Mouse (Mus musculus) forebrain, embryonic 16.5 days (tissue): ENCODE measurements at regions not wholly inside any gene's neighbourhood (a gene's known extent, or its start where the extent isn't known, plus 50 kb on each side); places are given as distances from the start of the nearest gene placed in this dataset.

Experiments used
- ATAC-seq: fragments of 200-750 bp; cut with Nextera tagmentation; 2 replicates; pipeline ENCODE4 v1.8.0; 2017; ENCODE audit warnings: mild to moderate bottlenecking, moderate library complexity
- H3K27ac ChIP-seq: fragments of 300-500 bp; sonication (generic); 2 replicates; pipeline ENCODE4 v1.5.1; 2014; ENCODE audit warnings: low read length, control low read depth
- H3K27me3 ChIP-seq: fragments of 300-500 bp; sonication (generic); replicated peaks from 2 replicates; pipeline ENCODE4 v1.6.1; 2014; ENCODE audit warnings: low read length; ENCODE audit not compliant: control insufficient read depth, insufficient read depth
- H3K36me3 ChIP-seq: fragments of 300-500 bp; sonication (generic); 2 replicates; pipeline ENCODE4 v1.6.1; 2014; ENCODE audit not compliant: control insufficient read depth, insufficient read depth
- H3K4me1 ChIP-seq: fragments of 300-500 bp; sonication (generic); replicated peaks from 2 replicates; pipeline ENCODE4 v1.6.1; 2014; ENCODE audit warnings: low read length; ENCODE audit not compliant: control insufficient read depth, insufficient read depth
- H3K4me2 ChIP-seq: fragments of 300-500 bp; sonication (generic); 2 replicates; pipeline ENCODE4 v1.6.1; 2014; ENCODE audit warnings: mild to moderate bottlenecking, low read length, control low read depth
- H3K4me3 ChIP-seq: fragments of 300-500 bp; sonication (generic); replicated peaks from 2 replicates; pipeline ENCODE4 v1.5.1; 2014; ENCODE audit warnings: mild to moderate bottlenecking, low read length, control low read depth
- H3K9ac ChIP-seq: fragments of 300-500 bp; sonication (generic); replicated peaks from 2 replicates; pipeline ENCODE4 v1.6.1; 2014; ENCODE audit warnings: low read depth, low read length, control low read depth
- H3K9me3 ChIP-seq: fragments of 300-500 bp; sonication (generic); 2 replicates; pipeline ENCODE4 v1.6.1; 2016; ENCODE audit warnings: low read length; ENCODE audit not compliant: control insufficient read depth
- WGBS: fragments of 180-500 bp; shearing (Covaris S2); extraction: QIAGEN DNeasy Blood & Tissue Kit; methylation state at CpG from one replicate; pipeline ENCODE4 v1.1.7; 2014; 5-methylcytosine and 5-hydroxymethylcytosine counted together

GRCm38 (mm10) chr12:54446356-54446755, 210.0 kb downstream of the Sptssa start:
- Histone ChIP-seq H3K4me3 (no peak overlapping the region), H3K36me3 (no peaks in the 10 kb centered on the region), H3K27me3 (no peaks in the 10 kb centered on the region), H3K9me3 (no peaks in the 10 kb centered on the region), H3K4me2 (no peak overlapping the region), H3K27ac (no peak overlapping the region), H3K4me1 (no peaks in the 10 kb centered on the region; the same call in 1 of the 2 replicates), H3K9ac (no peak overlapping the region)
- WGBS: 92% methylated on average over 7 of the region's 7 CpGs
- ATAC-seq: no peak

DNA sequence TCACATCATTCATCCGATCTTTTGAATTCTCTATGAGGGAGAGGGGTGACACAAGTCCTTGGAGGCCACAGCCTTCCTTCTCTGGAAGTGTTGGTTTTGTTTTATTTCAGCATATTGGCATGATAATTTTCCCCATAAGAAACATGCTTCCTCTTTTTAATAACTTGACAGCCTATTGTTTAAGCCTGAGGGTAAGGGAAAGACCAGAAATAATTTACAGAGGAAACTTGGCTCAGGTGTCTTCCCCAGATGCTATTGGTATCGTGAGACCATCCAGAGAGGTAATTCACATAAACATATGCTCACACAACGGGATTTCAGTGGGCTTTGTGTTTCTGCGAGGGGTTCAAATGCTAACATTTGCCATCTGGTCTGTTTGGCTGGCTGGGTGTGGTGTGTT, 212.0 kb downstream of the Sptssa start:
- H3K4me2 ChIP-seq: no peak overlapping the region
- no peaks in the 10 kb centered on the region for H3K9me3 ChIP-seq
- ATAC-seq: no peak
- no peak overlapping the region for H3K4me3 ChIP-seq
- no peak overlapping the region for H3K9ac ChIP-seq
- no peaks in the 10 kb centered on the region; the same call in 1 of the 2 replicates for H3K4me1 ChIP-seq
- 48% methylated on average over 4 of the region's 4 CpGs for WGBS
- H3K27me3 ChIP-seq: no peaks in the 10 kb centered on the region
- no peak overlapping the region for H3K27ac ChIP-seq
- no peaks in the 10 kb centered on the region for H3K36me3 ChIP-seq

- ATAC-seq: no peak
- no peak overlapping the region for H3K9ac ChIP-seq
- WGBS: 89% methylated on average over 2 of the region's 2 CpGs
- no peaks in the 10 kb centered on the region for H3K27me3 ChIP-seq
- no peaks in the 10 kb centered on the region for H3K36me3 ChIP-seq
- peaks cover 5% of the 10 kb centered on the region for H3K4me1 ChIP-seq
- no peak overlapping the region for H3K4me3 ChIP-seq
- H3K27ac ChIP-seq: no peak overlapping the region
- no peaks in the 10 kb centered on the region for H3K9me3 ChIP-seq
- H3K4me2 ChIP-seq: no peak overlapping the region
These were observed 213.1 kb downstream of the Sptssa start for GRCm38 (mm10) chr12:54443285-54443684.

DNA sequence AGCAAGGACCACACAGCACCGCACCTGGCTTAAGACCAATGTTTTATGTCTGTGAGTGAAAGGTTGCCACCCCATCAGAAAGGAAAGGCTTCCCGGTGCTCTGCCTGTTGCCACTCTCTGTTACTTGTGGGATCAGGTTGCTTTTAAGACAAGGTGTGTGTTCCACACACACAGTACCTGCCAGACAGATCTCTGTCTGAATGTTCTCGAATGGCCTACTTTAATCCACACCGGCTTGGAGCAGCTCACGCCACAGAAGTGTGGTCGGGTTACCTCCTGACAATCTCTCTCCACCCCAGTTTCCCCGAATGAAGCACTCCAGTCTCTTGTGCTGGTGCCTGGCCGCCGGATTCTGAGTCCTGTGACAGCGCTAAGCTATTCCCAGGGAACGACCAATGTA, 214.0 kb downstream of the Sptssa start:
- Histone ChIP-seq H3K4me1 (peaks cover 5% of the 10 kb centered on the region), H3K9me3 (no peaks in the 10 kb centered on the region), H3K27me3 (no peaks in the 10 kb centered on the region), H3K4me2 (no peak overlapping the region), H3K4me3 (no peak overlapping the region), H3K27ac (no peak overlapping the region), H3K36me3 (no peaks in the 10 kb centered on the region), H3K9ac (no peak overlapping the region)
- WGBS: 76% methylated on average over 11 of the region's 11 CpGs
- no peak for ATAC-seq

DNA sequence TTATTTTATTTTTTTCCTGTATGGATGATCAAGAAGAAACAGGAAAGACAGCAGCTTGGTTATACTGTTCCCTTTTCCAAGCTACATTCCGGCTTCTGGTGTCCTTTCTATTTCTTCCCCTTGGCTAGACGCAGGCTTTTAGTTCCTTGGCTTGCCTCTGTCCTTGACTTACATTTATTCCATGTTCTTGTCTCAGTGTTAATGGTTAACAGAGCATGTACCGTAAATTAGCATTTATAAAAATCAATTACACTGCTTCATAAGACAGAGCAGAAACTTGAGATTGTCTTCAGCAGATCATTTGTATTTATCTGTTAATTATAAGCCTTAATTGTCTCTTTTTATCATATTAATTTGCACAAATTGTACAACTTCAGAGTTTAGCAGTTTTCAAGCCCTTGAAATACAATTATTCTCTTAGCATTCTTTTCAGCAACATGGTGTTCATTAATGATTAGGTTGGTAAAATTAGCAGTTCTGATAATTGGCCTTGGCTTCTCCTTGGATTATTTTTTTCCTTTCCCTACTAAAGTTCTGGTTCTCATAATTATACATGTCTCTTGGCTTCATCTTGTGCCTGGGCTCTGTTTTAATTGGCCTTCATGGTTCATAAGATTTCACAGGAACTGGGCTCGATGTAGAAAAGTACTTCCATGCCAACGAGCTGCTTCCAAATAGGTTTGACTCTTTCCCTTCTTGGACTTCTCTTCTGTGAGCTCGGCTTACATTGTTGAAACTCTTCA, 215.4 kb downstream of the Sptssa start:
- Histone ChIP-seq H3K4me1 (peaks cover 5% of the 10 kb centered on the region), H3K9me3 (no peaks in the 10 kb centered on the region), H3K9ac (no peak overlapping the region), H3K36me3 (no peaks in the 10 kb centered on the region), H3K4me2 (no peak overlapping the region), H3K4me3 (no peak overlapping the region), H3K27ac (no peak overlapping the region), H3K27me3 (no peaks in the 10 kb centered on the region)
- ATAC-seq: peak; percentile 65
- 34% methylated on average over 6 of the region's 6 CpGs for WGBS

GRCm38 (mm10) chr12:54438793-54439192, 217.6 kb downstream of the Sptssa start:
- H3K27me3 ChIP-seq: no peaks in the 10 kb centered on the region
- H3K27ac ChIP-seq: no peak overlapping the region
- H3K4me2 ChIP-seq: no peak overlapping the region
- no peaks in the 10 kb centered on the region for H3K9me3 ChIP-seq
- no peak; the same call in 1 of the 2 replicates for ATAC-seq
- H3K4me1 ChIP-seq: peaks cover 5% of the 10 kb centered on the region
- H3K4me3 ChIP-seq: no peak overlapping the region
- no peak overlapping the region for H3K9ac ChIP-seq
- H3K36me3 ChIP-seq: no peaks in the 10 kb centered on the region
- 51% methylated on average over 4 of the region's 4 CpGs for WGBS

DNA sequence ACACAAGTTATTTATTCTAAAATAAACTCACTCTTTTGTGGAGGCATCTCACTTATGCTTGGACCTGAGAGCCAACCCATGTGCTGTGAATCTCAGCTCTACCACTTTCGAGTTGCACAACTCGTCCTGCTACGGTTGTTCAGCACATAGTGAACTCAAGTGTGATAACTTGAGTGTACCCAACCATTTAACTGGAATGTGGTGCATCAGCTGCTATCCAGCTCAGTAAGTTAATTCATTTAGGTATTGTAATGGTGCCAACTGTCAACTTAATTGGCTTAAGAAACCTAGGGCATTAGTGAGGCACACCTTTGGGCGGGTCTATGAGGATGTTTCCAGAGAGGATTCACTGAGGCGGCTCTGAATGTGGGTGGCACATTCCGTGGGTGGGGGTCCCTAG, 221.6 kb upstream of the Egln3 start:
- Histone ChIP-seq H3K4me1 (no peaks in the 10 kb centered on the region), H3K27ac (no peak overlapping the region), H3K9ac (no peak overlapping the region), H3K36me3 (no peaks in the 10 kb centered on the region), H3K4me2 (no peak overlapping the region), H3K27me3 (no peaks in the 10 kb centered on the region), H3K4me3 (no peak overlapping the region), H3K9me3 (no peaks in the 10 kb centered on the region)
- 71% methylated on average over 6 of the region's 6 CpGs for WGBS
- no peak for ATAC-seq

- Histone ChIP-seq H3K4me1 (peaks cover 8% of the 10 kb centered on the region), H3K4me3 (no peak overlapping the region), H3K4me2 (no peak overlapping the region), H3K27ac (no peak overlapping the region), H3K36me3 (no peaks in the 10 kb centered on the region), H3K27me3 (no peaks in the 10 kb centered on the region), H3K9ac (no peak overlapping the region), H3K9me3 (no peaks in the 10 kb centered on the region)
- no peak for ATAC-seq
- WGBS: 73% methylated on average over 1 of the region's 1 CpGs
These were observed 211.2 kb upstream of the Egln3 start for GRCm38 (mm10) chr12:54414829-54415228.

DNA sequence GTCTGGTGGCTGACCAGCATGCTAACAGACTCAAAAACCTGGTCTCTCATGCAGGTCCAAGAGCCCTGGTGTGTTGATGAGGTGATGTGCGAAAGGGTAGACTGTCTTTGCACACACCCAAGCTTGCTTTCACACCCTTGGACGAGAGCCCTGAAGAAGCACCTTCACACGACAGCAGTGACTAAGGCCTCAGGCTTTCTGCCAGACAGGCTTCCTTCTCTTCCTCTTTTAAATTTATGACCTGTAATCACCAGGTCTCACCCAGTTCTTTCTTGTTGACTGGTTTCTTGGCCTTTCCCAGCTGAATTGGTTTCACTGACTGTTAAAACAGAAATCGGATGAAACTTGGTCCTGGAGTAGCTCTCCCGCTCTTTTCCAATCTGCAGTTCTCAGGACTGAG, 210.5 kb upstream of the Egln3 start:
- Histone ChIP-seq H3K36me3 (no peaks in the 10 kb centered on the region), H3K27me3 (no peaks in the 10 kb centered on the region), H3K27ac (no peak overlapping the region), H3K9ac (no peak overlapping the region), H3K4me2 (no peak overlapping the region), H3K4me1 (peaks cover 8% of the 10 kb centered on the region), H3K4me3 (no peak overlapping the region), H3K9me3 (no peaks in the 10 kb centered on the region)
- ATAC-seq: no peak
- 80% methylated on average over 5 of the region's 5 CpGs for WGBS
